ENCODE assay signal across 8 mouse cellular contexts in the genomic region with DNA sequence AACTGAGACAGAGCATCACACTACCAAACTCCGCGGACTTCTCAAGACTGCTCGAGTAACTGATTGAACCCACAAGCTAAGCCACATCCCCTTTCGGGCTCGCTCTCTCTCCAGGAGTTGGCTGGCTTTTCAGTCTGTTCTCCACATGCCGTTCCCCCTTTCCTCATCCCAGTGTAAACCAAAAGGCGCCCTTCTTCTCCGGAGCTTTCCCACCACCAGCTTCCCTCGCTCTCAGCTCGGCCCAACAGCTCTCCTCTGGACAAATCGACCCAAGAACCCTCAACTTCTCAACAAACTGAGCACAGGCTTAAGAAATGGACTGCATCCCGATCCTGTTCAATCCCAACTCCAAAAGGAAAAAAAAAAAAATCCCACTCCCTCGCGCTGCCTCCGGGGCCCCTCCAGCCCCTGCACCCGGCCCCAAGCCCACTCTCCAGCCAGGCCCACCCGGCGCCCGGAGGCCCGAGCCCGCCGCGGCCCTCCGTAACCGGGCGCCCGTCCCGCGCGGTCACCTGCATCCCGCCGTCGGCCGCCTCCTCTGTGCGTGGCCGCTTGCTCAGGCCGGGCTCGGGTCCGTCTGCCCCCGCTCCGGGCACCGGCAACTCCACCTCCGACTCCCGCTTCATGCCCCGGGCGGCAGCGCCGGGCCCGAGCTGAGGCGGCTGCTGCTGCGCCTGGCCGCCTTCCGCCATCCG. TPM values are rescaled to one million over a fixed set of nuclear protein-coding genes. Genes with fewer than 3 reads are reported as not detected.
DNase-seq lines count a peak whose midpoint lies in the region; ATAC-seq and TF ChIP-seq lines count a peak whose summit lies in the region.

No protein-coding gene starts in this region.

- H3K4me1 ChIP-seq in embryonic facial prominence, embryonic 10.5 days: peaks cover 72% of the 10 kb centered on the region
- no peaks in the 10 kb centered on the region; the same call in 1 of the 2 replicates for H3K4me1 ChIP-seq in kidney, adult 2 months (ENCODE audit: control insufficient read depth, insufficient read depth, low read length)
- peaks cover 0 to 13% of the 10 kb centered on the region in 2 experiments; a peak in 2 of 4 replicates for H3K4me1 ChIP-seq in liver, embryonic 14.5 days (replicated peaks; ENCODE audit: control insufficient read depth in 2 of 2, insufficient read depth in 2 of 2, low read length in 1 of 2)
- H3K4me1 ChIP-seq in neural tube, embryonic 15.5 days: peaks cover 34% of the 10 kb centered on the region

- TF ChIP-seq CTCF in C2C12 (IDR thresholded peaks at IDR 0.05; ENCODE audit: control insufficient read depth, insufficient read depth, insufficient read length): no peak
- TF ChIP-seq CTCF in kidney, adult 2 months (conservative IDR thresholded peaks at IDR 0.05; ENCODE audit: insufficient read depth, insufficient read length, low read depth, low read length): no peak
- no peak for TF ChIP-seq CTCF in liver, embryonic 14.5 days (IDR thresholded peaks at IDR 0.05; ENCODE audit: low read depth)

- H3K4me3 ChIP-seq in C2C12 (ENCODE audit: insufficient read depth, poor library complexity, severe bottlenecking): peak overlapping the region; percentile 76
- peak overlapping the region; percentile 98 for H3K4me3 ChIP-seq in embryonic facial prominence, embryonic 10.5 days
- peak overlapping the region; percentile 80 for H3K4me3 ChIP-seq in kidney, adult 2 months (ENCODE audit: insufficient read depth, low read depth, low read length)
- H3K4me3 ChIP-seq in liver, embryonic 14.5 days (ENCODE audit: insufficient read depth in 1 of 2, low read depth in 2 of 2, low read length in 2 of 2): peak overlapping the region; percentile 56 to 58
- peak overlapping the region; percentile 92 for H3K4me3 ChIP-seq in neural tube, embryonic 15.5 days (replicated peaks)

- peak overlapping the region; percentile 27 for H3K9ac ChIP-seq in liver, embryonic 14.5 days (replicated peaks)
- peak overlapping the region; percentile 95 for H3K9ac ChIP-seq in neural tube, embryonic 15.5 days (replicated peaks)

- peak overlapping the region; percentile 65 for H3ac ChIP-seq in C2C12 (ENCODE audit: control insufficient read depth, insufficient read length, low read depth)

- no peaks in the 10 kb centered on the region for H3K27me3 ChIP-seq in C2C12 (ENCODE audit: control insufficient read depth, insufficient read depth, insufficient read length)
- H3K27me3 ChIP-seq in embryonic facial prominence, embryonic 10.5 days (replicated peaks; ENCODE audit: low read depth, poor library complexity, severe bottlenecking): no peaks in the 10 kb centered on the region
- no peaks in the 10 kb centered on the region for H3K27me3 ChIP-seq in kidney, adult 2 months (replicated peaks; ENCODE audit: control insufficient read depth, insufficient read depth, low read length)
- H3K27me3 ChIP-seq in liver, embryonic 14.5 days (ENCODE audit: control insufficient read depth, insufficient read depth, low read length): peaks cover 38% of the 10 kb centered on the region
- H3K27me3 ChIP-seq in neural tube, embryonic 15.5 days (replicated peaks): no peaks in the 10 kb centered on the region

- under 1% methylated on average over 54 of the region's 54 CpGs for WGBS in embryonic facial prominence, embryonic 10.5 days
- WGBS in kidney, adult 2 months: under 1% methylated on average over 53 of the region's 54 CpGs
- WGBS in liver, embryonic 14.5 days (ENCODE audit: insufficient replicate concordance): under 1% methylated on average over 53 of the region's 54 CpGs
- under 1% methylated on average over 53 of the region's 54 CpGs for WGBS in neural tube, embryonic 15.5 days

- H3K79me2 ChIP-seq in C2C12 (ENCODE audit: control insufficient read depth, insufficient read depth): peaks cover 53% of the 10 kb centered on the region

- no peak for ATAC-seq in liver, embryonic 14.5 days (ENCODE audit: insufficient read depth)
- ATAC-seq in neural tube, embryonic 15.5 days (ENCODE audit: low FRiP score): no peak; the same call in 1 of the 2 replicates
- no peak for ATAC-seq in activated CD4-positive, CD25-positive, alpha-beta regulatory T cell, adult 4 months

- no peak for TF ChIP-seq POLR2A in kidney, adult 2 months (IDR thresholded peaks at IDR 0.05; ENCODE audit: low read depth, low read length)

- H3K79me3 ChIP-seq in C2C12 (ENCODE audit: low read depth): peaks cover 47% of the 10 kb centered on the region

- no peak for TF ChIP-seq EP300 in liver, embryonic 14.5 days (IDR thresholded peaks at IDR 0.05; ENCODE audit: low read depth)

- H3K36me3 ChIP-seq in C2C12 (ENCODE audit: control insufficient read depth, insufficient read depth): no peaks in the 10 kb centered on the region
- peaks cover 6% of the 10 kb centered on the region; the same call in 1 of the 2 replicates for H3K36me3 ChIP-seq in embryonic facial prominence, embryonic 10.5 days (replicated peaks)
- no peaks in the 10 kb centered on the region for H3K36me3 ChIP-seq in kidney, adult 2 months (ENCODE audit: control insufficient read depth, insufficient read depth, low read length)
- no peaks in the 10 kb centered on the region for H3K36me3 ChIP-seq in liver, embryonic 14.5 days (replicated peaks; ENCODE audit: control insufficient read depth, insufficient read depth, low read depth)
- no peaks in the 10 kb centered on the region for H3K36me3 ChIP-seq in neural tube, embryonic 15.5 days

- DNase-seq in adipocyte (ENCODE audit: low spot score): peak; percentile 65
- DNase-seq in embryonic facial prominence, embryonic 10.5 days (ENCODE audit: low spot score): peak; percentile 63
- peak; percentile 59 for DNase-seq in heart, adult 8-10 months (ENCODE audit: low spot score)
- peak; percentile 55 for DNase-seq in kidney, adult 2 months
- no peak for DNase-seq in liver, embryonic 14.5 days (ENCODE audit: low read depth in 3 of 3, low spot score in 3 of 3)

- H3K9me3 ChIP-seq in embryonic facial prominence, embryonic 10.5 days: no peaks in the 10 kb centered on the region
- H3K9me3 ChIP-seq in liver, embryonic 14.5 days (ENCODE audit: control insufficient read depth, low read length): no peaks in the 10 kb centered on the region
- no peaks in the 10 kb centered on the region for H3K9me3 ChIP-seq in neural tube, embryonic 15.5 days (replicated peaks)

- peak overlapping the region; percentile 98 for H3K27ac ChIP-seq in embryonic facial prominence, embryonic 10.5 days (replicated peaks)
- peak overlapping the region; percentile 77 for H3K27ac ChIP-seq in kidney, adult 2 months (ENCODE audit: insufficient read depth, low read depth, low read length)
- no peak overlapping the region for H3K27ac ChIP-seq in liver, embryonic 14.5 days
- H3K27ac ChIP-seq in neural tube, embryonic 15.5 days (replicated peaks): peak overlapping the region; percentile 99

- peak overlapping the region; percentile 69 for H3K4me2 ChIP-seq in liver, embryonic 14.5 days (ENCODE audit: low read depth)
- peak overlapping the region; percentile 72 for H3K4me2 ChIP-seq in neural tube, embryonic 15.5 days

TF ChIP-seq in C2C12, 6 proteins besides CTCF, POLR2A, EP300 and RAD21:
- TF ChIP-seq MYOD1 (IDR thresholded peaks at IDR 0.05; ENCODE audit: control insufficient read depth, insufficient read length, low read depth) (no peak), FOSL1 (IDR thresholded peaks at IDR 0.05; ENCODE audit: insufficient read depth, low read length, poor library complexity, severe bottlenecking) (no peak), CEBPB (IDR thresholded peaks at IDR 0.05; ENCODE audit: low read depth) (no peak), MYOG (IDR thresholded peaks at IDR 0.05; ENCODE audit: control insufficient read depth, extremely low read depth, insufficient read length) (no peak), USF1 (IDR thresholded peaks at IDR 0.05; ENCODE audit: low read depth) (no peak), MAX (IDR thresholded peaks at IDR 0.05) (no peak)

RNA-seq across cellular contexts. Expression of a gene that starts 0.8 kb away (rescaled TPM):
- polyA plus RNA-seq in C2C12 (2012; fragmentation: generic; extraction: Trizol): 72.3 TPM
- polyA plus RNA-seq in embryonic facial prominence, embryonic 10.5 days (2016; fragmentation: Nextera tagmentation; extraction: Ambion mirVana): 60.7 and 61.9 TPM in 2 replicates
- total RNA-seq in heart, adult 8-10 months (2022): 100 to 1,000 TPM in 2 of 4 experiments, 10 to 100 TPM in 2; 87.6 to 108 (median 101) TPM
- polyA plus RNA-seq in kidney, adult 2 months (2012; rRNA removed): 18.7 and 20.3 TPM in 2 replicates
- polyA plus RNA-seq in liver, embryonic 14.5 days (2012; rRNA removed): 9.1 and 9.9 TPM in 2 replicates
- polyA plus RNA-seq in liver, embryonic 14.5 days (2014; fragmentation: Nextera tagmentation; extraction: Ambion mirVana): 7.2 and 8.5 TPM in 2 replicates
- polyA plus RNA-seq in neural tube, embryonic 15.5 days (2015; fragmentation: Nextera tagmentation; extraction: Ambion mirVana): 103 and 120 TPM in 2 replicates
- under 1 TPM in 1 of 2 experiments, not detected in 1; 0.05 TPM for polyA plus RNA-seq in activated CD4-positive, CD25-positive, alpha-beta regulatory T cell, adult 4 months (2017; shearing (Covaris generic))

Comparison
In these comparisons a context has a peak if more than half of its experiments do, and no peak if none do; other contexts are left out.
1. DNase-seq: peak in adipocyte (single experiment), embryonic facial prominence, embryonic 10.5 days (single experiment), heart, adult 8-10 months (single experiment) and kidney, adult 2 months (single experiment); none in liver, embryonic 14.5 days (0 of 3).
2. RNA of a gene that starts 0.8 kb away (polyA plus RNA-seq): 103 to 120 TPM in neural tube, embryonic 15.5 days, 72.3 TPM in C2C12 (single experiment), 60.7 to 61.9 TPM in embryonic facial prominence, embryonic 10.5 days, 18.7 to 20.3 TPM in kidney, adult 2 months and 7.2 to 9.9 TPM in liver, embryonic 14.5 days; 0.05 TPM in activated CD4-positive, CD25-positive, alpha-beta regulatory T cell, adult 4 months; every median in the first group is over 4 times any median in the second.
3. Peak in every context shown above with its lines, with median percentiles within 50 percentile points of each other: H3K4me3 ChIP-seq.